23 mouse cellular contexts compared by ENCODE assay signal in genomic region chr19:36819199-36819598, GRCm38 (mm10). TPM values are rescaled to one million over a fixed set of nuclear protein-coding genes. Genes with fewer than 3 reads are reported as not detected.
DNase-seq lines count a peak whose midpoint lies in the region; ATAC-seq and TF ChIP-seq lines count a peak whose summit lies in the region.
"Had no signal": no experiment of that assay in that cellular context is flagged by ENCODE, and none has a peak within 500 bp of the region (broad histone marks: within the 10 kb centered on the region; RNA-seq: fewer than 3 reads in every experiment).

No protein-coding gene starts in this region.

- TF ChIP-seq CTCF in lung, postnatal 0 days (IDR thresholded peaks at IDR 0.05), result 0 out of 2 replicates have a peak, but pooled peaks have one; percentile 8
- no peak for TF ChIP-seq CTCF in ES-Bruce4 (IDR thresholded peaks at IDR 0.05; ENCODE audit: low read depth, low read length)

- peak; percentile 17 for DNase-seq in heart, adult 8-10 months (ENCODE audit: low spot score)
- no peak for DNase-seq in heart, postnatal 36 days
- DNase-seq in lung, postnatal 0 days (ENCODE audit: low spot score), result peak; percentile 72
- no peak for DNase-seq in lung, postnatal 36 days
- DNase-seq in ES-CJ7 (ENCODE audit: low read depth, low spot score), result peak; percentile 51
- DNase-seq: cerebellum, adult 11 months; cerebellum, adult 9-10 months; cerebellum, postnatal 36 days; kidney, adult 2 months; kidney, postnatal 36 days had no signal

- no peak overlapping the region for H3K27ac ChIP-seq in lung, postnatal 0 days (ENCODE audit: low read length)
- H3K27ac ChIP-seq in ES-Bruce4 (ENCODE audit: insufficient read depth, low read length), result no peak overlapping the region
- H3K27ac ChIP-seq: forebrain, embryonic 13.5 days; hindbrain, embryonic 12.5 days; left cerebral cortex, adult 2 months; limb, embryonic 12.5 days; liver, embryonic 15.5 days; midbrain, embryonic 12.5 days had no signal

- H3K4me2 ChIP-seq in lung, postnatal 0 days (replicated peaks; ENCODE audit: low read depth, low read length), result no peak overlapping the region

- H3K4me1 ChIP-seq in lung, postnatal 0 days (ENCODE audit: insufficient read depth, low read depth, low read length), result no peaks in the 10 kb centered on the region; the same call in 1 of the 2 replicates
- no peaks in the 10 kb centered on the region for H3K4me1 ChIP-seq in ES-Bruce4 (ENCODE audit: control insufficient read depth, insufficient read depth, low read length)
- H3K4me1 ChIP-seq: intestine, embryonic 15.5 days had no signal

- no peak for TF ChIP-seq POLR2A in ES-Bruce4 (IDR thresholded peaks at IDR 0.05; ENCODE audit: insufficient read depth, low read length)

- H3K9ac ChIP-seq in lung, postnatal 0 days (replicated peaks; ENCODE audit: low read depth), result no peak overlapping the region
- H3K9ac ChIP-seq in ES-Bruce4 (ENCODE audit: low read depth, poor library complexity, severe bottlenecking), result peak overlapping the region; percentile 43; the same call in 1 of the 2 replicates
- H3K9ac ChIP-seq: liver, embryonic 15.5 days had no signal

- no peaks in the 10 kb centered on the region for H3K27me3 ChIP-seq in lung, postnatal 0 days (replicated peaks; ENCODE audit: insufficient read depth, low read length)
- no peaks in the 10 kb centered on the region for H3K27me3 ChIP-seq in ES-Bruce4 (ENCODE audit: control insufficient read depth, insufficient read depth, low read length, poor library complexity, severe bottlenecking)
- H3K27me3 ChIP-seq: forebrain, embryonic 13.5 days; hindbrain, embryonic 12.5 days; intestine, embryonic 15.5 days; limb, embryonic 12.5 days; liver, embryonic 15.5 days; lung, embryonic 15.5 days; Patski had no signal

- H3K36me3 ChIP-seq in lung, postnatal 0 days (ENCODE audit: insufficient read depth, low read length), result no peaks in the 10 kb centered on the region
- no peaks in the 10 kb centered on the region for H3K36me3 ChIP-seq in ES-Bruce4 (ENCODE audit: control insufficient read depth, insufficient read depth, low read length, poor library complexity, severe bottlenecking)
- H3K36me3 ChIP-seq: hindbrain, embryonic 12.5 days; intestine, embryonic 15.5 days; limb, embryonic 12.5 days; liver, embryonic 15.5 days; lung, embryonic 15.5 days; midbrain, embryonic 12.5 days; neural tube, embryonic 13.5 days had no signal

- peak; percentile 69 for ATAC-seq in lung, postnatal 0 days
- ATAC-seq in monocyte, adult 5-6 weeks (replicated peaks; ENCODE audit: insufficient number of reproducible peaks, low FRiP score, low TSS enrichment, poor library complexity, severe bottlenecking), result no peak
- ATAC-seq: forebrain, embryonic 13.5 days; Patski had no signal

- TF ChIP-seq EP300 in lung, postnatal 0 days (IDR thresholded peaks at IDR 0.05), result peak; percentile 64
- no peak for TF ChIP-seq EP300 in ES-Bruce4 (IDR thresholded peaks at IDR 0.05; ENCODE audit: insufficient read depth, low read depth, low read length)

- WGBS in lung, postnatal 0 days, result 36% methylated on average over 6 of the region's 6 CpGs

- intact Hi-C loops in heart, postnatal 36 days (cut with DNase I), result loop anchor here (2.0 to 5.0 kb wide), 2 partner anchors 16 to 212 kb away; partner anchors contain the start of gene Tnks2

- no peaks in the 10 kb centered on the region for H3K9me3 ChIP-seq in lung, postnatal 0 days (ENCODE audit: low read length)
- no peaks in the 10 kb centered on the region for H3K9me3 ChIP-seq in ES-Bruce4 (replicated peaks; ENCODE audit: control insufficient read depth, insufficient read depth, low read length, poor library complexity, severe bottlenecking)
- H3K9me3 ChIP-seq: forebrain, embryonic 13.5 days; hindbrain, embryonic 12.5 days; intestine, embryonic 15.5 days; limb, embryonic 12.5 days; liver, embryonic 15.5 days; lung, embryonic 15.5 days; megakaryocyte, embryonic 14.5 days; midbrain, embryonic 12.5 days; neural tube, embryonic 13.5 days had no signal

- H3K4me3 ChIP-seq in lung, postnatal 0 days (ENCODE audit: low read depth, low read length), result no peak overlapping the region
- H3K4me3 ChIP-seq in ES-Bruce4 (ENCODE audit: low read depth, low read length), result no peak overlapping the region
- H3K4me3 ChIP-seq: megakaryocyte, embryonic 14.5 days had no signal

RNA-seq across cellular contexts. Expression of gene Tnks2, which starts 14.8 kb away (rescaled TPM):
- 10 to 100 TPM; 62.7 to 82.4 (median 71.7) TPM for total RNA-seq in heart, adult 8-10 months (2022)
- 10 to 100 TPM; 79.1 to 83.4 TPM for total RNA-seq in heart, postnatal 36 days (2021)
- polyA plus RNA-seq in lung, postnatal 0 days (2015; fragmentation: Nextera tagmentation; extraction: Ambion mirVana), result 25.4 and 28.7 TPM in 2 replicates
- 415 and 422 TPM in 2 replicates for polyA plus RNA-seq in ES-Bruce4 (2011; ENCODE audit: insufficient read depth, insufficient read length, low read depth, missing spikeins)
- total RNA-seq in monocyte, adult 5-6 weeks (2017), result 175 to 230 TPM (median 207 TPM) in 3 replicates

Comparison
In these comparisons a context has a peak if more than half of its experiments do, and no peak if none do; other contexts are left out.
1. DNase-seq: peak in heart, adult 8-10 months (single experiment), lung, postnatal 0 days (single experiment) and ES-CJ7 (single experiment); none in heart, postnatal 36 days (0 of 2) and lung, postnatal 36 days (single experiment).